Mouse (Mus musculus) cerebral cortex, adult 2 months (tissue): Measurements from ENCODE around the gene Iqschfp.

Source experiments
- WGBS: fragments of 180-500 bp; shearing (Covaris S2); methylation state at CpG from one replicate; pipeline ENCODE4 v1.1.7; 2018; 5-methylcytosine and 5-hydroxymethylcytosine counted together

Iqschfp gene

GRCm38 (mm10) chr3:67892026-67892705 is at the start of gene Iqschfp, which contains the start of gene Iqcj:
Gene Iqschfp, plus strand, starts transcription at chr3:67892232.
Gene Iqcj, plus strand, starts transcription at chr3:67892220.
- WGBS: 18% methylated on average over 15 of the region's 15 CpGs

- WGBS: 75% methylated on average over 5 of the region's 5 CpGs
Measured at GRCm38 (mm10) chr3:67852397-67852796, 39.6 kb upstream of the Iqschfp start.

GRCm38 (mm10) chr3:67861524-67861923 is 30.5 kb upstream of the Iqschfp start:
- WGBS: 66% methylated on average over 3 of the region's 3 CpGs

- 68% methylated on average over 13 of the region's 13 CpGs for WGBS
Measured at GRCm38 (mm10) chr3:67867420-67868065, 24.5 kb upstream of the Iqschfp start.

- WGBS: 64% methylated on average over 1 of the region's 1 CpGs
Measured at GRCm38 (mm10) chr3:67869424-67869823, 22.6 kb upstream of the Iqschfp start.

- 86% methylated on average over 4 of the region's 4 CpGs for WGBS
Measured at GRCm38 (mm10) chr3:67877253-67877652, 14.8 kb upstream of the Iqschfp start.

GRCm38 (mm10) chr3:67884335-67884734 is 7.7 kb upstream of the Iqschfp start:
- WGBS: 70% methylated on average over 3 of the region's 3 CpGs

GRCm38 (mm10) chr3:67886176-67886575 is 5.9 kb upstream of the Iqschfp start:
- WGBS: 77% methylated on average over 1 of the region's 1 CpGs

- WGBS: 32% methylated on average over 10 of the region's 10 CpGs
Measured at GRCm38 (mm10) chr3:67892768-67893167, 736 bp downstream of the Iqschfp start.

- 86% methylated on average over 4 of the region's 4 CpGs for WGBS
Measured at GRCm38 (mm10) chr3:67902517-67902916, 10.5 kb downstream of the Iqschfp start.

GRCm38 (mm10) chr3:67908586-67908985 is 16.6 kb downstream of the Iqschfp start:
- WGBS: 57% methylated on average over 2 of the region's 2 CpGs

GRCm38 (mm10) chr3:67918098-67918497 is 26.1 kb downstream of the Iqschfp start:
- 70% methylated on average over 3 of the region's 3 CpGs for WGBS

GRCm38 (mm10) chr3:67918634-67919259 is 26.7 kb downstream of the Iqschfp start:
- WGBS: 61% methylated on average over 8 of the region's 8 CpGs

GRCm38 (mm10) chr3:67923095-67923494 is 31.1 kb downstream of the Iqschfp start:
- WGBS: 54% methylated on average over 4 of the region's 4 CpGs

- 62% methylated on average over 2 of the region's 2 CpGs for WGBS
Measured at GRCm38 (mm10) chr3:67925453-67925852, 33.4 kb downstream of the Iqschfp start.

GRCm38 (mm10) chr3:67930424-67931133 is 38.5 kb downstream of the Iqschfp start:
- 82% methylated on average over 10 of the region's 10 CpGs for WGBS

GRCm38 (mm10) chr3:67931181-67931580 is 39.1 kb downstream of the Iqschfp start:
- 56% methylated on average over 8 of the region's 8 CpGs for WGBS

- WGBS: 84% methylated on average over 3 of the region's 3 CpGs
Measured at GRCm38 (mm10) chr3:67931914-67932313, 39.9 kb downstream of the Iqschfp start.

- WGBS: 86% methylated on average over 3 of the region's 3 CpGs
Measured at GRCm38 (mm10) chr3:67935829-67936228, 43.8 kb downstream of the Iqschfp start.

GRCm38 (mm10) chr3:67947000-67947399 is 55.0 kb downstream of the Iqschfp start:
- 90% methylated on average over 2 of the region's 2 CpGs for WGBS

- WGBS: 53% methylated on average over 5 of the region's 5 CpGs
Measured at GRCm38 (mm10) chr3:67952517-67952940, 60.5 kb downstream of the Iqschfp start.

GRCm38 (mm10) chr3:67954459-67955065 is 62.5 kb downstream of the Iqschfp start:
- 23% methylated on average over 5 of the region's 5 CpGs for WGBS
